Mouse (Mus musculus) heart, adult 2 months (tissue): ENCODE measurements around the gene Cys1. TPM values are rescaled to one million over a fixed set of nuclear protein-coding genes. Genes with fewer than 3 reads are reported as not detected.
"Not testable (repeated sequence)": the region's sequence is repeated elsewhere in the genome, so short reads cannot be mapped to it uniquely, and the experiment has no call there.

Source experiments
- DNase-seq, 2 experiments: peaks; one replicate each; pipeline ENCODE4 v3.0.0; 2021
- H3K27ac ChIP-seq: fragments of 200-600 bp; 2 replicates; pipeline ENCODE4 v1.8.1; 2022
- H3K27me3 ChIP-seq: fragments of 200-500 bp; 2 replicates; pipeline ENCODE4 v1.6.1; 2012; ENCODE audit warnings: mild to moderate bottlenecking, low read length, inconsistent platforms, mixed read lengths; ENCODE audit not compliant: control insufficient read depth, insufficient read depth
- H3K36me3 ChIP-seq: fragments of 200-500 bp; 2 replicates; pipeline ENCODE4 v1.6.1; 2012; ENCODE audit warnings: low read length, inconsistent platforms; ENCODE audit not compliant: control insufficient read depth, insufficient read depth
- H3K4me1 ChIP-seq: fragments of 200-500 bp; 2 replicates; pipeline ENCODE4 v1.6.1; 2011; ENCODE audit warnings: low read length; ENCODE audit not compliant: control insufficient read depth, insufficient read depth
- H3K4me3 ChIP-seq: fragments of 200-600 bp; 2 replicates; pipeline ENCODE4 v1.8.1; 2022
- H3K79me2 ChIP-seq: fragments of 200-500 bp; replicated peaks from 2 replicates; pipeline ENCODE4 v1.6.1; 2012; ENCODE audit warnings: mild to moderate bottlenecking, inconsistent platforms, low read length, moderate library complexity, mixed read lengths; ENCODE audit not compliant: control insufficient read depth, insufficient read depth
- H3K9ac ChIP-seq: fragments of 200-500 bp; 2 replicates; pipeline ENCODE4 v1.6.1; 2012; ENCODE audit warnings: low read depth, mild to moderate bottlenecking, control low read depth, inconsistent platforms, low read length, mixed read lengths
- CTCF ChIP-seq: fragments of 200-600 bp; IDR thresholded peaks from 2 replicates; pipeline ENCODE4 v1.8.1; 2022; ENCODE audit warnings: antibody characterized with exemption, mild to moderate bottlenecking, moderate library complexity
- EP300 ChIP-seq: fragments of 200-500 bp; IDR thresholded peaks from 2 replicates; pipeline ENCODE4 v1.6.1; 2011; ENCODE audit warnings: low read depth, low read length, control low read depth; ENCODE audit not compliant: insufficient read depth
- POLR2A ChIP-seq: fragments of 200-500 bp; IDR thresholded peaks from 2 replicates; pipeline ENCODE4 v1.6.1; 2011; ENCODE audit warnings: mild to moderate bottlenecking, low read depth, low read length, control low read depth; ENCODE audit not compliant: insufficient read depth
- WGBS: fragments of 180-500 bp; shearing (Covaris S2); methylation state at CpG from one replicate; pipeline ENCODE4 v1.1.7; 2018; 5-methylcytosine and 5-hydroxymethylcytosine counted together
- intact Hi-C: fragments of 180-260 bp; cut with DNase I; formaldehyde crosslinking; loops from one replicate; pipeline ENCODE4 v1.15.1; 2025
- polyA plus RNA-seq: library from polyadenylated mRNA; depleted of rRNA; stranded (reverse); fragments of >200 nt; gene quantifications from 2 replicates; pipeline ENCODE4 v1.2.3, GENCODE M21; 2012
- total RNA-seq, 2 experiments: library from RNA; stranded (reverse); gene quantifications; 2 replicates each; pipeline ENCODE4 v1.2.3; 2021

The Cys1 gene
- total and polyA plus RNA-seq, 3 experiments, result 3.3 to 5.6 (median 4.0) TPM

GRCm38 (mm10) chr12:24645901-24646300 lies 35.7 kb downstream of the Cys1 start:
- intact Hi-C loops, result no loop called here
- H3K27ac ChIP-seq, result no peak overlapping the region
- TF ChIP-seq POLR2A, result no peak
- TF ChIP-seq EP300, result no peak

GRCm38 (mm10) chr12:24644125-24644571 lies 37.5 kb downstream of the Cys1 start:
- H3K27ac ChIP-seq, result peak overlapping the region; percentile 40
- peak in 1 of 2 experiments; percentile 35 for DNase-seq
- H3K4me1 ChIP-seq, result peaks cover 13% of the 10 kb centered on the region
- H3K27me3 ChIP-seq, result no peaks in the 10 kb centered on the region
- intact Hi-C loops, result no loop called here
- H3K4me3 ChIP-seq, result no peak overlapping the region
- 25% methylated on average over 1 of the region's 1 CpGs for WGBS
- no peak overlapping the region for H3K9ac ChIP-seq
- no peaks in the 10 kb centered on the region for H3K79me2 ChIP-seq
- TF ChIP-seq EP300 (no peak), CTCF (no peak), POLR2A (no peak)
- H3K36me3 ChIP-seq, result no peaks in the 10 kb centered on the region

More at GRCm38 (mm10) chr12:24645901-24646300, 35.7 kb downstream of the Cys1 start:
- Histone ChIP-seq H3K9ac (no peak overlapping the region), H3K79me2 (no peaks in the 10 kb centered on the region), H3K4me1 (peaks cover 16% of the 10 kb centered on the region), H3K36me3 (no peaks in the 10 kb centered on the region), H3K27me3 (no peaks in the 10 kb centered on the region), H3K4me3 (no peak overlapping the region)
- no peak for DNase-seq
- 76% methylated on average over 6 of the region's 6 CpGs for WGBS

GRCm38 (mm10) chr12:24642370-24642802 lies 39.2 kb downstream of the Cys1 start:
- TF ChIP-seq EP300, result peak; percentile 79
- TF ChIP-seq CTCF, result no peak
- no peak for TF ChIP-seq POLR2A
- intact Hi-C loops, result no loop called here
- DNase-seq, result peak; percentile 78 to 85

GRCm38 (mm10) chr12:24638787-24639186 lies 42.8 kb downstream of the Cys1 start:
- H3K36me3 ChIP-seq, H3K79me2 ChIP-seq, H3K27ac ChIP-seq, DNase-seq, H3K27me3 ChIP-seq, H3K4me3 ChIP-seq, H3K9ac ChIP-seq, intact Hi-C loops: not testable (repeated sequence)
- WGBS, result 96% methylated on average over 10 of the region's 10 CpGs
- peaks cover 15% of the 10 kb centered on the region for H3K4me1 ChIP-seq

More at GRCm38 (mm10) chr12:24642370-24642802, 39.2 kb downstream of the Cys1 start:
- no peak overlapping the region for H3K27ac ChIP-seq
- H3K79me2 ChIP-seq, result no peaks in the 10 kb centered on the region
- H3K36me3 ChIP-seq, result no peaks in the 10 kb centered on the region
- H3K4me3 ChIP-seq, result no peak overlapping the region
- peaks cover 7% of the 10 kb centered on the region; the same call in 1 of the 2 replicates for H3K4me1 ChIP-seq
- 68% methylated on average over 4 of the region's 4 CpGs for WGBS
- H3K27me3 ChIP-seq, result no peaks in the 10 kb centered on the region
- no peak overlapping the region for H3K9ac ChIP-seq

GRCm38 (mm10) chr12:24634648-24635047 lies 47.0 kb downstream of the Cys1 start:
- TF ChIP-seq EP300 (no peak), CTCF (no peak), POLR2A (no peak)
- peak overlapping the region; percentile 76 for H3K27ac ChIP-seq

GRCm38 (mm10) chr12:24634212-24634611 lies 47.4 kb downstream of the Cys1 start:
- Histone ChIP-seq H3K27ac (peak overlapping the region; percentile 76), H3K79me2 (no peaks in the 10 kb centered on the region), H3K9ac (no peak overlapping the region), H3K36me3 (no peaks in the 10 kb centered on the region), H3K27me3 (no peaks in the 10 kb centered on the region), H3K4me3 (no peak overlapping the region), H3K4me1 (peaks cover 11% of the 10 kb centered on the region)
- intact Hi-C loops, result no loop called here
- no peak for DNase-seq
- 9% methylated on average over 4 of the region's 4 CpGs for WGBS
- TF ChIP-seq CTCF (no peak), POLR2A (no peak), EP300 (no peak)

More at GRCm38 (mm10) chr12:24634648-24635047, 47.0 kb downstream of the Cys1 start:
- H3K79me2 ChIP-seq, result no peaks in the 10 kb centered on the region
- H3K4me3 ChIP-seq, result no peak overlapping the region
- no peak for DNase-seq
- no peaks in the 10 kb centered on the region for H3K36me3 ChIP-seq
- WGBS, result 85% methylated on average over 3 of the region's 3 CpGs
- H3K9ac ChIP-seq, result no peak overlapping the region
- intact Hi-C loops, result no loop called here
- H3K27me3 ChIP-seq, result no peaks in the 10 kb centered on the region
- H3K4me1 ChIP-seq, result peaks cover 11% of the 10 kb centered on the region
